Mouse (Mus musculus): ENCODE measurements at regions not wholly inside any gene's neighbourhood (a gene's known extent, or its start where the extent isn't known, plus 50 kb on each side); places are given as distances from the start of the nearest gene placed in this dataset.
"Not testable (repeated sequence)": the region's sequence is repeated elsewhere in the genome, so short reads cannot be mapped to it uniquely, and the experiment has no call there.

DNA sequence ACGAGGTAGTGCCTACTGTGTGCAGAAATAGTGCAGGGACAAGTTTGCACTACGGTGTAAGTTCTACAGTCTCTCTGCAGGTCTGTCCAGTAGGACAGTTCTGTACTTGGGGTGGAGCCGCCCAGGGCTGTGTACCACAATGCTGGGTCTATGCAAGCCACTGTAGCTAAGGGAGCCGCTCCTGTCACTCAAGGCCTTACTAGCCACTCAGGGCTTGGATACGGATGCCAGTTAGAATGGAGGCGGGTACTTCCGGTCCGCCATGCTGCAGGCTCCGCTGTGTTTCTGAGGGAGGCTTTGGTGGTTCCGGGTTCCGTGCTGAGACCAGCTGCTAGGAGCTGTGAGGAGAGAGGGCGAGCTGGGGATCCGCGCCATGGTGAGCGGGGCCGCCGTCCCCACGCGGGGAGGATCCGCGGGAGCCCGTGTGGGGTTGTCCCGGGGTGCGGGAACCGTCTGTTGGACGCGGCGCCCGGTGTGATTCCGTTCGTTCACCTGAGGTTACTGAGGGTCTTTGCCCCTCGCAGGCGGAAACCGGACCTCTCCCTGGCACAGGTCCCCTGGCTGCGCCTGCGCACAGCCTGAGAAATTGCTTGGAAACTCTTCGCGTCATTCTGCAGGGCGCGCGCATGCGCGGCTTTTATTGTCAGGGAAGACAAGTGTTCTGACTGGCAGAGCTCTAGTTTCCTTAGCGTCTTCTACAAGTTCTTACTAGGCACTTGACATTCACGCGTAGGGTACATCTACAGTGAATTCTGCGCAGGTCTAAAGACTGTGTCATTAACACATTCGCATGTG lies 51.0 kb upstream of the Zfp873 start:
- peak overlapping the region; percentile 49 for H3K4me2 ChIP-seq (ENCODE audit: low read length)
- not testable (repeated sequence) for H3K9me3 ChIP-seq (ENCODE audit: control insufficient read depth, low read length); H3K27ac ChIP-seq (ENCODE audit: low read depth, low read length); H3K27me3 ChIP-seq (replicated peaks; ENCODE audit: control insufficient read depth, insufficient read depth, low read length); H3K4me1 ChIP-seq (ENCODE audit: control insufficient read depth, insufficient read depth, low read depth, low read length); H3K36me3 ChIP-seq (ENCODE audit: control insufficient read depth, insufficient read depth, low read length)
- WGBS = 0% methylated on average over 11 of the region's 48 CpGs
- peak overlapping the region; percentile 45; the same call in 1 of the 2 replicates for H3K9ac ChIP-seq (ENCODE audit: low read depth, low read length)
- peak overlapping the region; percentile 40 for H3K4me3 ChIP-seq (ENCODE audit: low read length)
- ATAC-seq = peak; percentile 100
